In the genomic region with DNA sequence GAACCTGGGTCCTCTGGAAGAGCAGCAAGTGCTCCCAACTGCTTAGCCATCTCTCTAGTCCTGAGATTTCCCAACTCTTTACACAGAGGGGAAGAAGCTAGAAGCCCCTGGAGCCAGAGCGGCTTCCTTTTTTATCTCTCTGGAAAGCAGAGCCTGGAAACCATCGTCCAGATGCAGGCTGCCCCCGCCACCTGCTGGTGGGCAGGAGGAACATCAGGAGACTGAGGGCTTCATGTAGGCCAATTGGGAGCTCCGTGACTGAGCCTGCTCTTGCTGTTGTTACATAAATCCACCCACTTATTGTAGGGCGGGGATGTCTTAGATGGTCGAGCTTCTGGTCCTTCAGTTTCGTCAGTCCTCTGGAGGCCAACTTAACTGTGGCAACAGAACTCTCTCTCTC, we compare ENCODE assay signal across 9 mouse cellular contexts. TPM values are rescaled to one million over a fixed set of nuclear protein-coding genes. Genes with fewer than 3 reads are reported as not detected.
DNase-seq lines count a peak whose midpoint lies in the region; ATAC-seq and TF ChIP-seq lines count a peak whose summit lies in the region.
"Had no signal": no experiment of that assay in that cellular context is flagged by ENCODE, and none has a peak within 500 bp of the region (broad histone marks: within the 10 kb centered on the region; RNA-seq: fewer than 3 reads in every experiment).

No protein-coding gene starts in this region.

- H3K9ac ChIP-seq in forebrain, postnatal 0 days: no peak overlapping the region
- H3K9ac ChIP-seq in hindbrain, embryonic 13.5 days: no peak overlapping the region
- H3K9ac ChIP-seq: heart, embryonic 13.5 days had no signal

- TF ChIP-seq CTCF in G1E (IDR thresholded peaks at IDR 0.05; ENCODE audit: low read depth, low read length): peak; percentile 90
- peak; percentile 92 for TF ChIP-seq CTCF in forebrain, postnatal 0 days (IDR thresholded peaks at IDR 0.05; ENCODE audit: low read depth)

- no peak overlapping the region for H3K4me3 ChIP-seq in G1E (ENCODE audit: low read depth, low read length)
- no peak overlapping the region for H3K4me3 ChIP-seq in forebrain, postnatal 0 days (ENCODE audit: low read depth, low read length)
- H3K4me3 ChIP-seq in hindbrain, embryonic 13.5 days: no peak overlapping the region
- H3K4me3 ChIP-seq: heart, embryonic 13.5 days had no signal

- H3K4me1 ChIP-seq in G1E (ENCODE audit: insufficient read depth, low read depth, low read length): peaks cover 11% of the 10 kb centered on the region; the same call in 1 of the 2 replicates
- H3K4me1 ChIP-seq in forebrain, postnatal 0 days (ENCODE audit: insufficient read depth): no peaks in the 10 kb centered on the region
- peaks cover 3% of the 10 kb centered on the region; the same call in 1 of the 2 replicates for H3K4me1 ChIP-seq in hindbrain, embryonic 13.5 days (replicated peaks)

- peak; percentile 63 for DNase-seq in G1E (ENCODE audit: low spot score)
- peak; percentile 80 for DNase-seq in cerebellum, adult 11-12 months
- peak; percentile 83 for DNase-seq in forebrain, postnatal 0 days
- peak; percentile 65 to 72 for DNase-seq in layer of hippocampus, postnatal 25 days (ENCODE audit: extremely low spot score in 1 of 2, low spot score in 1 of 2)
- peak; percentile 90 for DNase-seq in lung, postnatal 25 days (ENCODE audit: low spot score)
- DNase-seq in retina, postnatal 1 day: peak; percentile 93
- peak; percentile 73 to 74 for DNase-seq in thymus, postnatal 36 days

- H3K36me3 ChIP-seq in G1E (replicated peaks): no peaks in the 10 kb centered on the region
- H3K36me3 ChIP-seq in forebrain, postnatal 0 days (ENCODE audit: insufficient read depth): no peaks in the 10 kb centered on the region
- no peaks in the 10 kb centered on the region for H3K36me3 ChIP-seq in hindbrain, embryonic 13.5 days
- H3K36me3 ChIP-seq: heart, embryonic 13.5 days had no signal

- no peak overlapping the region for H3K27ac ChIP-seq in forebrain, postnatal 0 days (ENCODE audit: low read depth, low read length)
- H3K27ac ChIP-seq in hindbrain, embryonic 13.5 days: no peak overlapping the region
- H3K27ac ChIP-seq: heart, embryonic 13.5 days had no signal

- no peaks in the 10 kb centered on the region for H3K9me3 ChIP-seq in G1E (replicated peaks)
- no peaks in the 10 kb centered on the region for H3K9me3 ChIP-seq in forebrain, postnatal 0 days (ENCODE audit: low read length)
- H3K9me3 ChIP-seq in hindbrain, embryonic 13.5 days: no peaks in the 10 kb centered on the region
- H3K9me3 ChIP-seq: heart, embryonic 13.5 days had no signal

- WGBS in forebrain, postnatal 0 days: 2% methylated on average over 7 of the region's 7 CpGs
- WGBS in hindbrain, embryonic 13.5 days: 0% methylated on average over 7 of the region's 7 CpGs

- peaks cover 34% of the 10 kb centered on the region for H3K27me3 ChIP-seq in G1E (ENCODE audit: insufficient read depth, low read length)
- H3K27me3 ChIP-seq in forebrain, postnatal 0 days (ENCODE audit: insufficient read depth, low read length): no peaks in the 10 kb centered on the region
- peaks cover under 1% of the 10 kb centered on the region; the same call in 1 of the 2 replicates for H3K27me3 ChIP-seq in hindbrain, embryonic 13.5 days

- ATAC-seq in G1E (ENCODE audit: extremely low read depth, insufficient number of reproducible peaks, low FRiP score, poor library complexity, severe bottlenecking): 0 out of 2 replicates have a peak, but pooled peaks have one; percentile 15
- ATAC-seq in forebrain, postnatal 0 days: peak; percentile 73
- ATAC-seq in hindbrain, embryonic 13.5 days (ENCODE audit: low FRiP score): 0 out of 2 replicates have a peak, but pooled peaks have one; percentile 47

- no peak overlapping the region for H3K4me2 ChIP-seq in forebrain, postnatal 0 days (ENCODE audit: low read depth)
- H3K4me2 ChIP-seq in hindbrain, embryonic 13.5 days: no peak overlapping the region
- H3K4me2 ChIP-seq: heart, embryonic 13.5 days had no signal

RNA-seq across cellular contexts. Expression of a gene that starts 10.5 kb away (rescaled TPM):
- total RNA-seq in G1E (2014; fragmentation: Nextera tagmentation): 13.7 TPM in 2 replicates
- total RNA-seq in G1E (2017): 2.9 and 3.3 TPM in 2 replicates
- polyA plus RNA-seq in G1E (2012): 4.7 and 6.1 TPM in 2 replicates
- 109 and 135 TPM in 2 replicates for total RNA-seq in forebrain, postnatal 0 days (2014; rRNA removed)
- 268 and 350 TPM in 2 replicates for polyA plus RNA-seq in forebrain, postnatal 0 days (2015; fragmentation: Nextera tagmentation; extraction: Ambion mirVana)
- 180 and 193 TPM in 2 replicates for polyA plus RNA-seq in hindbrain, embryonic 13.5 days (2015; fragmentation: Nextera tagmentation; extraction: Ambion mirVana)
- 100 to 1,000 TPM; 596 to 606 TPM for total RNA-seq in layer of hippocampus, postnatal 25 days (2021)

RNA-seq across cellular contexts. Expression of a gene that starts 18.3 kb away (rescaled TPM):
- total RNA-seq in G1E (2014; fragmentation: Nextera tagmentation): 0.53 and 1.2 TPM in 2 replicates
- total RNA-seq in G1E (2017): 20.2 and 20.7 TPM in 2 replicates
- 1.5 and 1.9 TPM in 2 replicates for polyA plus RNA-seq in G1E (2012)
- total RNA-seq in forebrain, postnatal 0 days (2014; rRNA removed): 38.1 and 43.9 TPM in 2 replicates
- 26.6 and 27.7 TPM in 2 replicates for polyA plus RNA-seq in forebrain, postnatal 0 days (2015; fragmentation: Nextera tagmentation; extraction: Ambion mirVana)
- polyA plus RNA-seq in hindbrain, embryonic 13.5 days (2015; fragmentation: Nextera tagmentation; extraction: Ambion mirVana): 31.6 and 32.4 TPM in 2 replicates
- 10 to 100 TPM; 15.1 to 15.7 TPM for total RNA-seq in layer of hippocampus, postnatal 25 days (2021)

Comparison
In these comparisons a context has a peak if more than half of its experiments do, and no peak if none do; other contexts are left out.
1. ATAC-seq: peak in every context shown above with its lines; median percentile 73 in forebrain, postnatal 0 days; 47 in hindbrain, embryonic 13.5 days; 15 in G1E.